Mouse (Mus musculus) cortical plate, adult 2 months (tissue): ENCODE measurements at regions not wholly inside any gene's neighbourhood (a gene's known extent, or its start where the extent isn't known, plus 50 kb on each side); places are given as distances from the start of the nearest gene placed in this dataset.

Experiments
- H3K27ac ChIP-seq: fragments of 200-500 bp; 2 replicates; pipeline ENCODE4 v1.5.1; 2012; ENCODE audit warnings: low read length, control low read depth, inconsistent platforms; ENCODE audit not compliant: insufficient read depth
- H3K4me1 ChIP-seq: fragments of 200-500 bp; 2 replicates; pipeline ENCODE4 v1.6.1; 2011; ENCODE audit warnings: low read length; ENCODE audit not compliant: control insufficient read depth, insufficient read depth
- H3K4me3 ChIP-seq: fragments of 200-500 bp; 2 replicates; pipeline ENCODE4 v1.5.1; 2011; ENCODE audit warnings: mild to moderate bottlenecking, low read length, control low read depth; ENCODE audit not compliant: insufficient read depth
- CTCF ChIP-seq: fragments of 200-500 bp; IDR thresholded peaks from 2 replicates; pipeline ENCODE4 v1.5.1; 2011; ENCODE audit warnings: mild to moderate bottlenecking, control low read depth, low read length; ENCODE audit not compliant: insufficient read depth; ENCODE audit errors: extremely low read depth
- POLR2A ChIP-seq: fragments of 200-500 bp; IDR thresholded peaks from 2 replicates; pipeline ENCODE4 v1.6.1; 2011; ENCODE audit warnings: mild to moderate bottlenecking, low read length, control low read depth; ENCODE audit not compliant: insufficient read depth; ENCODE audit errors: extremely low read depth

GRCm38 (mm10) chr11:18669322-18669721 is 349.5 kb downstream of the Meis1 start:
- H3K4me3 ChIP-seq, result no peak overlapping the region
- TF ChIP-seq POLR2A, result no peak
- TF ChIP-seq CTCF, result no peak
- no peak overlapping the region for H3K27ac ChIP-seq

GRCm38 (mm10) chr11:18656358-18656757 is 362.4 kb downstream of the Meis1 start:
- H3K27ac ChIP-seq, result no peak overlapping the region
- no peak overlapping the region for H3K4me3 ChIP-seq
- no peaks in the 10 kb centered on the region for H3K4me1 ChIP-seq
- TF ChIP-seq POLR2A, result no peak
- TF ChIP-seq CTCF, result no peak

More at GRCm38 (mm10) chr11:18669322-18669721, 349.5 kb downstream of the Meis1 start:
- H3K4me1 ChIP-seq, result no peaks in the 10 kb centered on the region

DNA sequence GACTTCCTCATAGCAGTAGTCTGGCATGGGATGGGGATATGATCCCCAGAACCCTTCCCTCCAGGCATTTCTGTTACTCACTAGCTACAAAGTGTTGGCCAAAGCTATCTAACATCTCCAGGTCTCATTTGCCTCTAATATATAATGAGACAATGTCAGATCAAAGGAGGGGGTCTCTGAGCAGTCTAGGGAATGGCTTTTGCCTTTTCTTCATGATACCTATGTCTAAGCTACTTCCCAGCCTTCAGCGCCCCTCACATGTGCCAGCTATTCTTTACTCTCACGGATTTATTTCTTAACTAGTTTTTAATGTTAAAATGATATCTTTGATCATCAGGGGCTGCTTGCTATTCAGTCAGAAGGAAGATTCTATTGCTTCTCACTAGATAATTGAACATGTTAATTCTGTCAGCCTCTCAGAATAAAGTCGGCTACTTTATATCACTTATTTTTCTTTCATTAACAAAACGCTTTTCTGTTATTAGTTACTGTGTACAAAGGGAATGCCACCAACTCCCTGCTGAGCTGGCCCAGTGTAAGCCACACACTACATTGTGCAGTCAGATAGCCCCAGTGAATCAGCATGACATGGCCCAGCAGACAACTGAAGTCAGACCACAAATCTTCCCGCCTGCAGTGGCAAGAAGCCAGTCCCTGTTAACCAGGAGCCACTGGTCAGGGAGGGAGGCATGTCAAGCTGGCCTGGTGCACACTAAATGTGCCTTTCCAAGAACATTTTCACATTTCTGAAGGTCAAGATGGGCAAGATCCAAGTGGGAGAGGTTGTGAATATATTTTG is 386.6 kb downstream of the Meis1 start:
- TF ChIP-seq CTCF (no peak), POLR2A (no peak)
- Histone ChIP-seq H3K4me3 (no peak overlapping the region), H3K4me1 (no peaks in the 10 kb centered on the region), H3K27ac (no peak overlapping the region)

GRCm38 (mm10) chr11:18631570-18631969 is 387.2 kb downstream of the Meis1 start:
- Histone ChIP-seq H3K4me3 (no peak overlapping the region), H3K4me1 (no peaks in the 10 kb centered on the region), H3K27ac (no peak overlapping the region)
- TF ChIP-seq POLR2A, result no peak
- no peak for TF ChIP-seq CTCF

DNA sequence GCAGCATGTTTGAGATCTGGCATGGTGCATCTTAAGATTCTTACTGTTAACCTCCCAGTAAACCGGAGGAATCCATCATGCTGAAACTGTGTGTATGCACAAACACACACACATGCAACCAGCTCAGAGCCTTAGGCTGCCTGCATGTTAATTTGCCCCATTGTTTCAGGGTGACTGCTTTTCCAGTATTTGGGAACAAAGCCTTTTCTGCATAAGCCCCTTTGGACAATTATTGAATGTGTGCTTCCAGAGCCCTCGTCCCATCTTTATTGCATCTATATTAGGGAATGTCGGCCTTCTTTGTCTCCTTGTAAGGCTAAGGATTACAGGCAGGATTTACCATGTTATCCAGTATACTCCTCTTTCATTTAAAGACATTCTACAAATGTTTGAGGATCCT is 397.0 kb downstream of the Meis1 start:
- no peak overlapping the region for H3K27ac ChIP-seq
- no peak for TF ChIP-seq POLR2A
- TF ChIP-seq CTCF, result no peak
- no peaks in the 10 kb centered on the region for H3K4me1 ChIP-seq
- H3K4me3 ChIP-seq, result no peak overlapping the region

GRCm38 (mm10) chr11:18604836-18605235 is 413.9 kb downstream of the Meis1 start:
- TF ChIP-seq POLR2A, result no peak
- no peak for TF ChIP-seq CTCF
- Histone ChIP-seq H3K4me1 (no peaks in the 10 kb centered on the region), H3K4me3 (no peak overlapping the region), H3K27ac (no peak overlapping the region)

- Histone ChIP-seq H3K4me1 (no peaks in the 10 kb centered on the region), H3K27ac (no peak overlapping the region), H3K4me3 (no peak overlapping the region)
- TF ChIP-seq CTCF (no peak), POLR2A (no peak)
Observed at GRCm38 (mm10) chr11:18601568-18602182, 417.1 kb downstream of the Meis1 start.

DNA sequence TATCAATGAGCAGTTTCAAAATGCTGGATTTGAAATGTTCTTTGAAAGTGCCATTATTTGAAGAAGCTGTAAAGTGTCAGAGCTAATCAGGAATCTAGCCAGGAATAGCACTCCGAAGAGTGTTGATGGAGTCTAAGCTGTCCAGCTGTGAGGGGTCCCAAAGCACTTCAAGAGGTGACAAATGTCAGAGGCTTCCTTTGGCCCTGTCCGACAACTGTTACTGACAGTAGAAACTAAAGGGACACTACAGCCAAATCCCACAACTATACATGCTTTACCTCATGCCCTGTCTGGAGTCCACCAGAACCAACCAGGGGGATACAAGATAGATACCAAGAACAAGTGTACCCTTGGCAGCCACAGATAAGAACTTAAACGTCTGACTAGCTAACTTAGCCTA is 420.4 kb downstream of the Meis1 start:
- H3K4me3 ChIP-seq, result no peak overlapping the region
- TF ChIP-seq POLR2A, result no peak
- TF ChIP-seq CTCF, result no peak
- no peaks in the 10 kb centered on the region for H3K4me1 ChIP-seq
- no peak overlapping the region for H3K27ac ChIP-seq

DNA sequence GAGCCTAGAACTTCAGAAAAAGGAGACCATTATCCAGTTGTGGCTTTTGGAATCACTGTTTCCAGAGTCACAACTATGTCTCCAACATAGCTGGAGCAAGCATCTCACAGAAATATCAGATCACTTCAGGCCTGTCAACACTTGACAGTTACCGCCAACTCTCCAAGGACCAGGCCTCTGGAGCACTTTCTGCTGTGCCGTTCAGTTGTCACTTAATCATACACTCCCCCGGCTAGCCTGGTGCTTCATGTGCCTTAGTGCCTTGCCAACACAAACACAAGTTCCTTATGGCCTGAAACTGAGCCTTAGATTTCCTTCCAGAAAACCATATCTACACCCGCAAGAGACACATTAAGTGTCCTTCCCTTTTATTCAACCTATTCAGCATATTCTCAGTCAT is 421.8 kb downstream of the Meis1 start:
- H3K4me3 ChIP-seq, result no peak overlapping the region

DNA sequence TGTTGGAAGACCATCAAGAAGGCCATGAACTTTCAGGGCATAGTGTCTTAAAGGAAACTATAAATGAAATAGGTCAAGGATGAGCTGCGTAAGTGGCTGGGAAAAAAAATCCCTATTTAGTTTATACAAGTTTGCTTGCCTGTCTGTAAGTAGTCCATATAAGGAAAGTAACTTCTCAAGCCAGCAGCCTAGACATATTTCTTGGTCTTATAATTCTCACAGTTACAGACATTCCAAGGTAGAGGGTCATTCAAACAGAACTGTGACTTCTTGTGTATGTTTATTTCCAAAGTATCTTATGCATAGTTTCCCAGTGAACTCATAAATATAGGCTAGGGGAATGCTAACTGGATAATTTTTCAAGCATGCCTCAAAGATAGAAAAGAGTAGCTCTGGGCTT is 428.3 kb downstream of the Meis1 start:
- TF ChIP-seq POLR2A, result no peak
- no peak for TF ChIP-seq CTCF
- no peaks in the 10 kb centered on the region for H3K4me1 ChIP-seq
- H3K4me3 ChIP-seq, result no peak overlapping the region
- no peak overlapping the region for H3K27ac ChIP-seq

More for the DNA sequence above, 421.8 kb downstream of the Meis1 start:
- no peaks in the 10 kb centered on the region for H3K4me1 ChIP-seq
- TF ChIP-seq POLR2A (no peak), CTCF (no peak)
- H3K27ac ChIP-seq, result no peak overlapping the region
